Mouse (Mus musculus): Measurements from ENCODE around the gene Prox1.

The Prox1 gene

DNA sequence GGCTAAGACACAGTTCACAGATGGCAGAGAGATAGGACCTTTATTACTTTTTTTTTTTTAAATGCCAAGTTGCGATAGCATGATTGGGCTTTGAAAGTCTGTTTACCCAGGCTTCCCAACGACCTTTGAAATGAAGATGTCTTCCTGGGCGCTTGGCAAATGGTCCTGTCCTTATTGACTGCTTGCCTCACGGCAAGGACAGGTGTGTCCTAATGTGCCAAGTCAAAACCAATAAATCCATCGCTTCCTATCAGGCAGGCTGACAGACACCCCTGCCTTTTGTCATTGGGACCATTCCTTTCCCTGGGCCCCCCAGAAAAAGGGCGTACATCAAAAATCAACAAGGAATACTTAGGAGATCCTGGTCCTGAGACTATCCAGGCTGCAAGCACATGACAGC, 22.7 kb downstream of the Prox1 start:
- in situ Hi-C loops (cut with MseI, MboI) = no loop called here

DNA sequence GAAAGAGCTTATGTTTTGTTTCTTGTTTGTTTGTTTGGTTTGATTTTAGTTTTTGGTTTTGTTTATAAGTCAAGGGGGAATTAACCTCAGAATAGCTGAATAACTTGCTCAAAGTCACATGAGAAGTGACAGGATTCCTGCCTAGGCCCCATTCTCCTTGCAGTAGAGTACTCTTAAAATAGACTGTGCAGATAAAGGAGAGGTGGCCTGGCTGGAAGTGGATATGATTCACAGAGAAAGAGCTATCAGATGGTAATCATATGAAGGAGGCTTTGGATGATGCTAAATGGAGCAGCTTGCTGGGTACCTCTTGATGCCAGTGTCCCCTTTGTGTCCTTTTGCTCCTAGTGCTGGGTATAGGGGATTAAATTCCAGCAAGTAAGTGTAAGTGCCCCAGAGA, 26.1 kb downstream of the Prox1 start:
- in situ Hi-C loops (cut with MseI, MboI) = no loop called here

DNA sequence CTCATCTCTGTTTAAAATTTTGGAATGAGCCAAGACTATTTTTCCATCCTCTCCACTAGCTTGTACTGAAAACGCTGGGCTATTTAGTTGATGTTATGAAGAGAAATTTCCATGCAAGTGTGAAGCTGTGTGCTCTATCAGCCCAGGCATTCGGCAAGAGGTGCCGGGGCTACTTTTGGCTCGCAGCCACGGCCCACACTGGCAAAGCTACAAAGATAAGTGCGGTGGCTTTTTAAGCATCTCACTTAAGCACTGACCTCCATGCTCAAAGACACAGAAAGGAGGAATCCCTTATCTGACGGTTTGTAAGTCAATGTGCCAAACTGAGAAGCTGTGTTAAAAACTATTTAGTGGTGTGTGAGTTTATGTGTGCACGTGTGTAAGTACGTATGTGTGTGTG, 26.9 kb downstream of the Prox1 start:
- in situ Hi-C loops (cut with MseI, MboI) = no loop called here

DNA sequence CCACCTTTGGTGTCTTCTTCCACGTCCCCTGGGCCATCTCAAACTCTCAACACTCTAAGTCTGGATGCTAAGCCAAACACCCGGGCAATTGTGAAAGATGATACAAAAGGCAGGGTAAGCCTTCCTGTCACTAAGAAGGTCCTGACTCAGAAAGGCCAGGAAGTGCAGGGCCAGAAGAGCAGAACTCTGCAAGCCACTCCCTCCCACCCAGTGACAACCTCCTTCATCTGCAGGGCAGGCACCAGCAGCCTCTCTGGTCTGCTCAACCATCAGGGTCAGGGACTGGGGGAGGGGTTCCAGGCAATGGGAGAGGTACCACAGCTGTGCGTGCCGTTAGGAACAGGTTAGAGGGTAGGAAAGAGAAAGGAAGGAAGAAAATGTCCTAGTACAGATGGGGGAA, 27.9 kb downstream of the Prox1 start:
- in situ Hi-C loops (cut with MseI, MboI) = no loop called here

GRCm38 (mm10) chr1:190140519-190140918, 30.0 kb downstream of the Prox1 start:
- in situ Hi-C loops (cut with MseI, MboI) = no loop called here

GRCm38 (mm10) chr1:190139711-190140405, 30.7 kb downstream of the Prox1 start:
- in situ Hi-C loops (cut with MseI, MboI) = no loop called here

DNA sequence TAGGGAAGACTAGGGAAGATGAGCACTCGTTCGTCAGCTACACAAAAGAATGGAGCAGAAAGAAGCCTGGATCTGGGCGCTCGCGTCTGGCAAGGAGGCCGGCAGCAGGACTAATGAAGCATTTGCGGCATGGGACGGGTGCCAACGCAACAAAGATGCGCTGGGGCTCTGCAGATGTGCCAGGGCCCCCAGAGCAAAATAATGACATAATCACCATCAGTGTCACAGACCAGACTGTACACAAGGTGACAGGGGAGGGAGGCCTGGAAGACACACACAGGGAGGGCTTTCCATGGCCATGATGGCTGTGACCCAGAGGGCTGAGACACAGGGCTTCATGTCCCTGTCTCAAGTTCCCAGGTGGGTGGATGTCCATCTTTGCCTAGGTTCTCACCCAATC, 32.6 kb downstream of the Prox1 start:
- in situ Hi-C loops (cut with MseI, MboI) = no loop called here

DNA sequence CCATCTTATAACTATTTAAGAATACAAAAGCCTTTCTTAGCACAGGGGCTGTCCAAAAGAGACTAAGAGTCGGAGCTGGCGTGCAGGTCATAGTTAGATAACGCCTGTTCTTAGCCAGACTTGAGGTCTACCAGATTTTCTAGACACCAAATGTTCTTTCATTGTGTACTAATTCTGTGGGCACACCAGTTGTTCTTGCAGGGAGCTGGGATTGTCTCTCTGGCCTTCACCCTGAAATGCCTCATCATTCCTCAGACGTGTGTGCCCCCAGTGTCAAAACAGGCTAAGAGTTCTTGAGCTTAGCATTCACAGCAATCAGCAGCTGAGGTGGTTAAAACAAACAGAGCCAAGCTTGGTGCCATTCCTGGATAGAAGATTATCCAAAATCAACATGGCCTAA, 37.6 kb downstream of the Prox1 start:
- in situ Hi-C loops (cut with MseI, MboI) = no loop called here

DNA sequence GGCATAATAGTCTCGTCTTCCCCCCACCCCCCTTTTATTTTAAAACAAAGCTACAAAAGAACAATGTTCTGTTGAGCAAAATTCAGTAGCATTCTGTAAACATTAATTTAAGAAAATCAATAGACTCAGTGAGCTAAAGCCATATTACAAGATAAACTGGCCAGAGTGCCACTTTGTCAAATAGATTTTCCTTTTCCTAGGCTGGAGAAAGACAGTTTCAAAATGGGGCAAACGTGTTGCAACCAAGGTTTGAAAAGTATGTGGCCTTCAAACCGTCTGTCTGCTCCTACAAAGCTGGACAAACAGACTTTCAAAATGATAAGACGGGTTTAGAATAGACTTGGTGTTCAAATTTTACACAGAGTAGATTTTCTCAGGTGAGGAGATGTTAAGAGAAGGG, 39.6 kb downstream of the Prox1 start:
- in situ Hi-C loops (cut with MseI, MboI) = no loop called here

- in situ Hi-C loops (cut with MseI, MboI) = no loop called here
Observed at GRCm38 (mm10) chr1:190129553-190129952, 41.0 kb downstream of the Prox1 start.

- in situ Hi-C loops (cut with MseI, MboI) = no loop called here
Observed at GRCm38 (mm10) chr1:190128674-190129322, 41.7 kb downstream of the Prox1 start.

GRCm38 (mm10) chr1:190127878-190128277, 42.6 kb downstream of the Prox1 start:
- in situ Hi-C loops (cut with MseI, MboI) = no loop called here

GRCm38 (mm10) chr1:190127163-190127795, 43.2 kb downstream of the Prox1 start:
- in situ Hi-C loops (cut with MseI, MboI) = no loop called here

DNA sequence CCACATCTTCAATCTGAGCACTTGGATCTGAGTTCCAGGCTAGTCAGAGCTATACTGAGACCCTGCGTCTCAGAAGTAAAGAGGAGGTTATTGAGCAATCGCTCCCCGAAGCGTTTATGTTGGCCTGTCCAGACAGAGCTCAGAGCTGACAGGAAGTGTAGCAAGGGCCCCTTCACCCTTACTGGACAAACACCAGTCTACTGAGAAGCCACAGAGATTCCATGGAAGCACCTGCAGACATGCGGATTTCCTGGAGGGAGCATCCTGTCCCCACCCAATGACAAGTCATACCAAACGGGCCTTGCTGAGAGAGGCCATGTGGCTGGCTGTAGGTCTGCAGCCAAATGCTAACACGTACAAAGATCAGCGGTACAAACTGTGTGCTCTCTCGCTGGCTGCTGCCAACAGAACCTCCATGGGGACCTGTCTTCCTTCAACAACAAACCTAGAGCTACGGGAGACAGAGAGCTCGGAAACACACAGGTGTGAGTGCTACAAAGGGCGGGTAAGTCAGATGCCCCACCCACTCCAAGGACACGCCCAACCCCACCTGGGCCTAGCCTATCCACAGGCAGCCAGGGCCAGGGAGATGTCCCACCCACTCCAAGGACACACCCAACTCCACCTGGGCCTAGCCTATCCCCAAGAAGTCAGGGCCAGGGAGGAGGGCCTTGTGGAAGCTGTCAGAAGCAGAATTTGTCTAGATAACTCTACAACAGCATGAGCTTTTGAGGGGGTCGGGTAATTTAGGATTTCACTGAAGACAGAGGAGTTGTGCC, 45.4 kb downstream of the Prox1 start:
- in situ Hi-C loops (cut with MseI, MboI) = no loop called here

DNA sequence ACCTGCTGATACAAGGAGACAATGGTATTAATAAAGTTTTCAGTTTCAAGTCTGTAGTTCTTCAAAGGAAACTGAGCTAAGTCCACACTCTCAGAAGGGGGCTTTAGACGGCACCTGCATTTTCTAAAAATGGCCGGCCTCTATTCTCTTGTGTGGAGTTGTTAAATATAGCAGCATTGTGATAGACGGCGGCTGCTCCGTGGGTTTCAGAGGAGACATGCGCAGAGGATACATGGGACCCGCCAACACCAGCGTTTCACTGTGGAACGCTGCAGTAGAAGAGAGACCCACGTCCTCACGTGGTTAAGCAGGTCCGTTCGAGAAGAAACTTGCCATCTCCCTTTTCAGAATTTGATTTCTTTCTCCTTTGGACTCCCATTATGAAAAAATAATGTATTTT, 47.1 kb downstream of the Prox1 start:
- in situ Hi-C loops (cut with MseI, MboI) = no loop called here

- in situ Hi-C loops (cut with MseI, MboI) = no loop called here
Observed at GRCm38 (mm10) chr1:190115985-190116384, 54.5 kb downstream of the Prox1 start.

DNA sequence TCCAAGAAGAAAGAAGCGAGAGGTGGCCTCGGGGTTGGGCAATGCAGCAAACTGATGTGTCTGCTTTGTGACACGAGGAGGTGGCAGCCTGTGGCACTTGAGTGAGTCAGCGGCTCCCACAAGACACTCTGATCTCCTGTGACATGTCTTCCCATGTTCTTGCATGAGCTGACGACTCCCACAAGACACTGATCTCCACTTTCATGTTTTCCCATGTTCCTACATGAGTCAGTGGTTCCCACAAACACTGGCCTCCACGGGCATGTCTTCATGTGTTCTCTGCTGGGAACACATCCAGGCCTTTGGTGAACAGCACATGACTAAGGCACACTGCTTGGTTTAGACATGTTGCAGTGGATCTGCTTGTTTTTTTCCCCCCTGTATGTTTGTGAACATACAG, 58.8 kb downstream of the Prox1 start:
- in situ Hi-C loops (cut with MseI, MboI) = no loop called here

DNA sequence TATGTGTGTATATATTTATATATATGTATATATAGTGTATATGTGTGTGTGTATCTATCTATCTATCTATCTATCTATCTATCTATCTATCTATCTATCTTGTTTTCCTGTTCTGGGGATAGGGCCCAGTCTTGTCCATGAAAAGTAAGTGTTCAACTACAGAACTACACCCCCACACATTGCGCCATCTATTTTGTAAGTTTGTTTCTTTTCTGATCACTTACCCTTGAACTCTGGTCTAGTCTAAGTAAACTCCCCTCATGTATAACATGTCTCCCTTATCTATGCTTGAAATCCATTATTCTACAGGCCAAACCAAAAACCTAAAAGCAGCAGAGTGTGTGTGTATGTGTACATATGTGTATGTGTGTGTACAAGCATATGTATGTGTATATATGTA, 62.9 kb downstream of the Prox1 start:
- in situ Hi-C loops (cut with MseI, MboI) = no loop called here

DNA sequence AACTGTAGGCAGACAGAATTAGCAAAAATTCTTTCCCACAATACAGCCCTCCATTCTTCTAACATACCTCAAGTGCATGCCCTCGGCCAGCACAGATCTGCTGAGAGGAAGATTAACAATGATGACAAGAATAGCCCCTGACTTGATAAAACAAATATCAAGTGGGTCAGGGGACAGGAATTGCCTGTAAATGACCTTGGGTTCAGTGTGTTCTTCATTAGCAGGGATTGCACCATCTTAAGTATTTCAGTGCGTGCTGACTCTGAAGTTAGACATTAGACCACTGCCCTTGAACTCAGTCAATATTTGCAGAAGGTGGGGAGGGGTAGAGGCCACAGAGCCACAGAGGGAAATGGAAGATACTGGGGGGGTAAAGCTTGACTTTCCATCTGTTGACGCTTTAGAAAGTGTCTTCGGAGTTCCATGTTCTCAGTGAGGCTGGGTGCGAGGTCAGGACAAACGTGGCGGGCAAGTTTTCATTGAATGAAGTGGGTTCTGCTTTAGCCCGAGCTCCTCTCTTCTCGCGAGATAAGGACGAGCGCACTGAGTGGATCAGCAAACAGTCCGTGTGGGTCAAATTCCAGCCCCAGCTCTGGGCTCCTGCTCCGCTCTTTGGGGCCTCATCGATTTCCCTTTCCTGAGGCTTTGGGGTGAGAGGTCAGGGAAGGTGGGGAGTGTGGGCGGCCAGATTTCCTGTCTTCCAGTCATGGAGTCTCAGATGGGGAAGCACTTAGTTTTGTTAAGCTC, 63.7 kb downstream of the Prox1 start:
- in situ Hi-C loops (cut with MseI, MboI) = no loop called here

- in situ Hi-C loops (cut with MseI, MboI) = no loop called here
Observed at GRCm38 (mm10) chr1:190106060-190106459, 64.5 kb downstream of the Prox1 start.

GRCm38 (mm10) chr1:190093326-190093725, 77.2 kb downstream of the Prox1 start:
- in situ Hi-C loops (cut with MseI, MboI) = no loop called here

- in situ Hi-C loops (cut with MseI, MboI) = no loop called here
Observed at GRCm38 (mm10) chr1:190092076-190092475, 78.4 kb downstream of the Prox1 start.
